Mouse (Mus musculus) left cerebral cortex, postnatal 10 days (tissue): ENCODE results near the gene Pax7. TPM values are rescaled to one million over a fixed set of nuclear protein-coding genes. Genes with fewer than 3 reads are reported as not detected.

Source experiments
- DNase-seq, 2 experiments: peaks; one replicate each; pipeline ENCODE4 v3.0.0; 2021 to 2022; ENCODE audit warnings: low spot score in 2 of 2, mixed read lengths in 1 of 2; ENCODE audit errors: extremely low spot score in 1 of 2
- intact Hi-C: fragments of 180-260 bp; cut with DNase I; formaldehyde crosslinking; loops from one replicate; pipeline ENCODE4 v1.15.1; 2025
- total RNA-seq, 2 experiments: library from RNA; stranded (reverse); gene quantifications; 2 replicates each; pipeline ENCODE4 v1.2.3; 2021

Pax7 gene
- total RNA-seq = not detected

- intact Hi-C loops = no loop called here
- DNase-seq = no peak
These were observed at the start of gene Pax7 for GRCm38 (mm10) chr4:139833036-139833634. Pax7 (minus strand) TSS chr4:139833528.

- intact Hi-C loops = no loop called here
- DNase-seq = no peak
These were observed 48.5 kb upstream of the Pax7 start for GRCm38 (mm10) chr4:139881796-139882195.

- DNase-seq = no peak
- intact Hi-C loops = loop anchor here (5.0 to 10.0 kb wide), 4 partner anchors 48 to 795 kb away; partner anchors contain the start of gene Igsf21
These were observed 46.0 kb upstream of the Pax7 start for GRCm38 (mm10) chr4:139879324-139879723.

- peak in 1 of 2 experiments; percentile 23 for DNase-seq
These were observed 45.1 kb upstream of the Pax7 start for GRCm38 (mm10) chr4:139878443-139878842.

GRCm38 (mm10) chr4:139877269-139877668 is 43.9 kb upstream of the Pax7 start:
- intact Hi-C loops = loop anchor here (5.0 to 10.0 kb wide), 4 partner anchors 50 to 798 kb away; partner anchors contain the start of gene Igsf21

More at GRCm38 (mm10) chr4:139878443-139878842, 45.1 kb upstream of the Pax7 start:
- intact Hi-C loops = loop anchor here (5.0 to 10.0 kb wide), 4 partner anchors 49 to 796 kb away; partner anchors contain the start of gene Igsf21

GRCm38 (mm10) chr4:139872595-139872994 is 39.3 kb upstream of the Pax7 start:
- intact Hi-C loops = loop anchor here (10.0 kb wide), 1 partner anchor 802 kb away; no protein-coding TSS in a partner anchor
- peak; percentile 46 to 68 for DNase-seq

More at GRCm38 (mm10) chr4:139877269-139877668, 43.9 kb upstream of the Pax7 start:
- DNase-seq = peak; percentile 67 to 76

GRCm38 (mm10) chr4:139871699-139872098 is 38.4 kb upstream of the Pax7 start:
- DNase-seq = no peak
- intact Hi-C loops = loop anchor here (10.0 kb wide), 1 partner anchor 803 kb away; no protein-coding TSS in a partner anchor

- DNase-seq = no peak
- intact Hi-C loops = no loop called here
These were observed 29.9 kb upstream of the Pax7 start for GRCm38 (mm10) chr4:139863218-139863617.

- intact Hi-C loops = loop anchor here (1.0 to 10.0 kb wide), 3 partner anchors 174 to 364 kb away; no protein-coding TSS in a partner anchor
- peak; percentile 70 to 90 for DNase-seq
These were observed 25.4 kb upstream of the Pax7 start for GRCm38 (mm10) chr4:139858635-139859176.

GRCm38 (mm10) chr4:139852219-139853035 is 19.1 kb upstream of the Pax7 start:
- intact Hi-C loops = loop anchor here (10.0 kb wide), 1 partner anchor 358 kb away; no protein-coding TSS in a partner anchor
- no peak for DNase-seq

- no peak for DNase-seq
- intact Hi-C loops = loop anchor here (10.0 kb wide), 1 partner anchor 357 kb away; no protein-coding TSS in a partner anchor
These were observed 18.1 kb upstream of the Pax7 start for GRCm38 (mm10) chr4:139851387-139851786.

- DNase-seq = no peak
- intact Hi-C loops = loop anchor here (10.0 kb wide), 1 partner anchor 356 kb away; no protein-coding TSS in a partner anchor
These were observed 17.3 kb upstream of the Pax7 start for GRCm38 (mm10) chr4:139850547-139851170.

GRCm38 (mm10) chr4:139843456-139843855 is 10.1 kb upstream of the Pax7 start:
- intact Hi-C loops = loop anchor here (5.0 kb wide), 1 partner anchor 81 kb away; no protein-coding TSS in a partner anchor
- no peak for DNase-seq

- no peak for DNase-seq
- intact Hi-C loops = loop anchor here (5.0 kb wide), 1 partner anchor 81 kb away; no protein-coding TSS in a partner anchor
These were observed 9.6 kb upstream of the Pax7 start for GRCm38 (mm10) chr4:139842919-139843318.

- no peak for DNase-seq
- intact Hi-C loops = loop anchor here (5.0 kb wide), 1 partner anchor 79 kb away; no protein-coding TSS in a partner anchor
These were observed 7.7 kb upstream of the Pax7 start for GRCm38 (mm10) chr4:139840939-139841500.

GRCm38 (mm10) chr4:139840442-139840841 is 7.1 kb upstream of the Pax7 start:
- intact Hi-C loops = loop anchor here (5.0 kb wide), 1 partner anchor 78 kb away; no protein-coding TSS in a partner anchor
- no peak for DNase-seq

- no peak for DNase-seq
- intact Hi-C loops = no loop called here
These were observed 3.4 kb upstream of the Pax7 start for GRCm38 (mm10) chr4:139836681-139837080.

GRCm38 (mm10) chr4:139836196-139836595 is 2.9 kb upstream of the Pax7 start:
- intact Hi-C loops = no loop called here
- DNase-seq = no peak
